Mouse (Mus musculus) MEL (cell line): Measurements from ENCODE around the gene Tifab. TPM values are rescaled to one million over a fixed set of nuclear protein-coding genes. Genes with fewer than 3 reads are reported as not detected.

Experiments used
- DNase-seq: peaks from one replicate; pipeline ENCODE4 v3.0.0; 2011; ENCODE audit warnings: low read depth, low spot score
- H3K27ac ChIP-seq: 2 replicates; pipeline ENCODE4 v1.5.1; 2012; ENCODE audit warnings: low read depth, mild to moderate bottlenecking, control low read depth, low read length, moderate library complexity; ENCODE audit not compliant: control insufficient read depth
- H3K27me3 ChIP-seq, 2 experiments: fragments of 150-350 bp in 1 of 2; sonication (generic) in 1 of 2; 2 replicates each; pipeline ENCODE4 v1.6.1; 2012; ENCODE audit warnings: low read length in 2 of 2, mild to moderate bottlenecking in 2 of 2, improper control_type of control experiment in 1 of 2, moderate library complexity in 1 of 2; ENCODE audit not compliant: insufficient read depth in 2 of 2, control insufficient read depth in 1 of 2
- H3K36me3 ChIP-seq, 2 experiments: 2 replicates each; pipeline ENCODE4 v1.6.1; 2012 to 2014; ENCODE audit warnings: low read length in 2 of 2, improper control_type of control experiment in 1 of 2, inconsistent platforms in 1 of 2, mild to moderate bottlenecking in 1 of 2; ENCODE audit not compliant: insufficient read depth in 2 of 2, control insufficient read depth in 1 of 2
- H3K4me1 ChIP-seq, 2 experiments: fragments of 150-350 bp in 1 of 2; sonication (generic) in 1 of 2; 2 replicates each; pipeline ENCODE4 v1.6.1; 2012; ENCODE audit warnings: low read length in 2 of 2, improper control_type of control experiment in 1 of 2, mild to moderate bottlenecking in 1 of 2; ENCODE audit not compliant: insufficient read depth in 2 of 2, control insufficient read depth in 1 of 2
- H3K4me3 ChIP-seq, 2 experiments: fragments of 150-350 bp in 1 of 2; sonication (generic) in 1 of 2; 2 replicates each; pipeline ENCODE4 v1.5.1; 2012; ENCODE audit warnings: low read depth in 2 of 2, low read length in 2 of 2, mild to moderate bottlenecking in 2 of 2, moderate library complexity in 2 of 2, control low read depth in 1 of 2, improper control_type of control experiment in 1 of 2; ENCODE audit not compliant: control insufficient read depth in 1 of 2, insufficient read depth in 1 of 2
- H3K79me2 ChIP-seq: 2 replicates; pipeline ENCODE4 v1.6.1; 2012; ENCODE audit warnings: mild to moderate bottlenecking, low read length, moderate library complexity; ENCODE audit not compliant: control insufficient read depth, poor library complexity, insufficient read depth
- H3K9ac ChIP-seq: 2 replicates; pipeline ENCODE4 v1.6.1; 2012; ENCODE audit warnings: low read depth, mild to moderate bottlenecking, control low read depth, low read length, moderate library complexity; ENCODE audit not compliant: control insufficient read depth, poor library complexity, severe bottlenecking
- H3K9me3 ChIP-seq: fragments of 150-350 bp; sonication (generic); replicated peaks from 2 replicates; pipeline ENCODE4 v1.6.1; 2012; ENCODE audit warnings: mild to moderate bottlenecking, low read length, improper control_type of control experiment, moderate library complexity; ENCODE audit not compliant: insufficient read depth
- CHD1 ChIP-seq: IDR thresholded peaks from 2 replicates; pipeline ENCODE4 v1.6.1; 2012; ENCODE audit warnings: low read depth, mild to moderate bottlenecking, inconsistent platforms, low read length, improper control_type of control experiment
- CTCF ChIP-seq, 3 experiments: IDR thresholded peaks in 2 of 3; conservative IDR thresholded peaks in 1 of 3; 2 replicates each; pipeline ENCODE4 v1.5.1; 2011 to 2012; ENCODE audit warnings: low read length in 3 of 3, low read depth in 2 of 3, mild to moderate bottlenecking in 2 of 3, improper control_type of control experiment in 1 of 3, inconsistent platforms in 1 of 3, mixed read lengths in 1 of 3, moderate library complexity in 1 of 3; ENCODE audit not compliant: control insufficient read depth in 1 of 3, insufficient read depth in 1 of 3, poor library complexity in 1 of 3, severe bottlenecking in 1 of 3
- E2F4 ChIP-seq: IDR thresholded peaks from 2 replicates; pipeline ENCODE4 v1.6.1; 2011; ENCODE audit warnings: low read depth, low read length, improper control_type of control experiment, borderline replicate concordance
- ELF1 ChIP-seq: IDR thresholded peaks from 2 replicates; pipeline ENCODE4 v1.6.1; 2014; ENCODE audit warnings: low read depth, mild to moderate bottlenecking, inconsistent platforms, low read length, improper control_type of control experiment, moderate library complexity
- HCFC1 ChIP-seq: IDR thresholded peaks from 2 replicates; pipeline ENCODE4 v1.6.1; 2012; ENCODE audit warnings: low read depth, mild to moderate bottlenecking, inconsistent platforms, low read length, improper control_type of control experiment, moderate library complexity
- JUND ChIP-seq: IDR thresholded peaks from 2 replicates; pipeline ENCODE4 v1.6.1; 2011; ENCODE audit warnings: low read depth, mild to moderate bottlenecking, improper control_type of control experiment, low read length
- MAFK ChIP-seq: IDR thresholded peaks from 2 replicates; pipeline ENCODE4 v1.6.1; 2011; ENCODE audit warnings: low read depth, mild to moderate bottlenecking, low read length, improper control_type of control experiment, borderline replicate concordance
- MAX ChIP-seq: IDR thresholded peaks from 2 replicates; pipeline ENCODE4 v1.6.1; 2011; ENCODE audit warnings: low read length, improper control_type of control experiment
- MAZ ChIP-seq: IDR thresholded peaks from 2 replicates; pipeline ENCODE4 v1.6.1; 2012; ENCODE audit warnings: low read depth, mild to moderate bottlenecking, inconsistent platforms, low read length, improper control_type of control experiment
- NRF1 ChIP-seq: IDR thresholded peaks from 2 replicates; pipeline ENCODE4 v1.6.1; 2014; ENCODE audit warnings: low read depth, mild to moderate bottlenecking, inconsistent platforms, low read length, improper control_type of control experiment, moderate library complexity; ENCODE audit not compliant: poor library complexity, insufficient read depth, severe bottlenecking
- POLR2A ChIP-seq, 2 experiments: IDR thresholded peaks; 2 replicates each; pipeline ENCODE4 v1.6.1; 2011 to 2012; ENCODE audit warnings: low read length in 2 of 2, mild to moderate bottlenecking in 2 of 2, control low read depth in 1 of 2, improper control_type of control experiment in 1 of 2, low read depth in 1 of 2, moderate library complexity in 1 of 2; ENCODE audit not compliant: control insufficient read depth in 1 of 2, insufficient read depth in 1 of 2, poor library complexity in 1 of 2
- POLR2AphosphoS2 ChIP-seq: IDR thresholded peaks from 2 replicates; pipeline ENCODE4 v1.6.1; 2011; ENCODE audit warnings: low read length, improper control_type of control experiment
- RCOR1 ChIP-seq: IDR thresholded peaks from 2 replicates; pipeline ENCODE4 v1.6.1; 2012; ENCODE audit warnings: low read depth, mild to moderate bottlenecking, inconsistent platforms, low read length, improper control_type of control experiment
- SIN3A ChIP-seq: IDR thresholded peaks from 2 replicates; pipeline ENCODE4 v1.6.1; 2012; ENCODE audit warnings: low read length, improper control_type of control experiment, inconsistent platforms
- TBP ChIP-seq: IDR thresholded peaks from 2 replicates; pipeline ENCODE4 v1.8.0; 2011; ENCODE audit warnings: low read depth, low read length, improper control_type of control experiment
- UBTF ChIP-seq: IDR thresholded peaks from 2 replicates; pipeline ENCODE4 v1.6.1; 2012; ENCODE audit warnings: low read depth, mild to moderate bottlenecking, inconsistent platforms, low read length, improper control_type of control experiment, moderate library complexity, borderline replicate concordance; ENCODE audit not compliant: insufficient read depth
- USF2 ChIP-seq, 2 experiments: IDR thresholded peaks; 2 replicates each; pipeline ENCODE4 v1.6.1; 2011 to 2012; ENCODE audit warnings: improper control_type of control experiment in 2 of 2, low read length in 2 of 2, borderline replicate concordance in 1 of 2, inconsistent platforms in 1 of 2, low read depth in 1 of 2, mild to moderate bottlenecking in 1 of 2; ENCODE audit not compliant: insufficient read depth in 1 of 2
- ZKSCAN1 ChIP-seq: IDR thresholded peaks from 2 replicates; pipeline ENCODE4 v1.6.1; 2012; ENCODE audit warnings: low read depth, mild to moderate bottlenecking, inconsistent platforms, low read length, improper control_type of control experiment, moderate library complexity
- ZMIZ1 ChIP-seq: IDR thresholded peaks from 2 replicates; pipeline ENCODE4 v1.6.1; 2012; ENCODE audit warnings: low read depth, mild to moderate bottlenecking, inconsistent platforms, low read length, improper control_type of control experiment, moderate library complexity
- polyA plus RNA-seq, 2 experiments: library from polyadenylated mRNA; stranded (reverse) in 1 of 2; unstranded in 1 of 2; fragments of >175 nt in 1 of 2; fragments of >200 nt in 1 of 2; gene quantifications; 2 replicates each; pipeline versions ENCODE4 v1.2.1 to v1.2.4; 2012; ENCODE audit warnings: low replicate concordance in 2 of 2, low read depth in 1 of 2; ENCODE audit not compliant: insufficient read length in 2 of 2, insufficient read depth in 1 of 2, missing spikeins in 1 of 2
- total RNA-seq: library from RNA; depleted of rRNA; stranded (reverse); fragments of 300-350 nt; gene quantifications from 2 replicates; pipeline ENCODE4 v1.2.3, GENCODE M21; 2012

The Tifab gene
- total and polyA plus RNA-seq, 3 experiments: not detected

DNA sequence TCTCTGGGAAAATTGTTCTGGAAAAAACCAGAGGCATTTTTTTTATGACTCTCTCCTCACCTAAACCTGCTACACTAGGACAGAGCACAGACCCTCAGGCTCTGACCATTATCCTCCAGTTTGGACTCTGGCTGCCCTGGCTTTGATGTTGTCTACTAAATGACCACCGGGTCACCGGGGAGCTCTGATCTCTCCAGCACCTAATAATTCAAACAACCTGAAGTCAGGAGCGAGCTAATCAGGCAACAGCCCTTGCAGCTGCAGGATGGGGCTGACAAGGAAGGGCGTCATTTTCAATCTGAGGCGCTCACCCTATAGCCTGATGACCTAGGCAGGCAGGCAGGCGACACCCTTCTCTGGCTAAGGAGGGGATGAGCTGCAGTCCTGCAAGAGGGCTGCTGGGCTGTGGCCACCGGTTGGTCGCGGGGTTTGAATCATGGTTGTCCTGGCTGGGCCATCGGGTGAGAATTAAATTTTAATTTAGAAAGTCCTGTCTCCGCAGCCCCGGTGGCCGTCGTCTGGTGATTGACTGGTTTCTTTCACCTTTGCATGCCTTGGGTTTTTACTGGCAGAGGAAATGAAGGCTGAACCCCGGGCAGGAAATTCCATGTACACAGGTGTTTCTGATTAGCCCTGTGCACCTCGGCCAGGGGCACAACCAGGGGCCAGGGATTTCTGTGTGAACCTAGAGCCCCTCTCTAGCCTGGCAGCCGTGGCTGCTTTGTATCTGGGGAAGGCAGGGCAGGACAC lies 18.9 kb downstream of the Tifab start:
- no peak overlapping the region for H3K9ac ChIP-seq
- H3K27ac ChIP-seq: no peak overlapping the region
- no peak for DNase-seq
- no peaks in the 10 kb centered on the region for H3K9me3 ChIP-seq
- H3K36me3 ChIP-seq: no peaks in the 10 kb centered on the region
- H3K4me3 ChIP-seq: no peak overlapping the region
- no peaks in the 10 kb centered on the region for H3K4me1 ChIP-seq
- no peaks in the 10 kb centered on the region; a peak in 1 of 4 replicates for H3K27me3 ChIP-seq
- H3K79me2 ChIP-seq: no peaks in the 10 kb centered on the region
- TF ChIP-seq MAZ (no peak), ELF1 (no peak), MAFK (no peak), JUND (no peak), ZMIZ1 (no peak)

DNA sequence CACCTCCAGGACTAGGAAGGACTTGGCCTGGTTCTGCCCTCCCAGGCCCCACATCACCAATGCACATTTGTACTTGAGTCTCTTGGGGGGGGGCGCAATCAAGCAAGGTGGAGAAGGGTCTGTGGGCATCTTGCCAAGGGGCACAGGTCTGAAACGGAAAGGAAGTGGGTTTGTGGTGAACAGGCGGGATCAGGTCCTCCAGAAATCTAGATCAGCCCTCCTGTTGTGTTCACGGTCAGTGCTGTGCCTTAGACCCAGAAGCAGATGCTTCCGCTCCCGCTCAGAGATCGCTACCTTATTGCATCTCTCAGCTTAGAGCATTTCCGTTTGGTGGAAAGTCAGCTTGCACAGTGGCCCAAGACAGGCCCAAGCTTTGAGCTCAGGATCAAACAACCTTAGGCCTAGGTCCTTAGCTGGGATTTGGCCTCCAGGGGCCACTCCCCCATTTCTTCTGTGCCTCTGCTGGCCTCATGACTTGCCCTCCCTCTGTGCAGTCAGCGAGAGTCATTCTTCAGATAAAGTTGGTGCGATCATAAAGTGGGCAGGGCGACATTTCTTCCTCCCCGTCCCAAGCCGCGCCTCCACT lies 19.6 kb downstream of the Tifab start:
- DNase-seq: no peak
- H3K79me2 ChIP-seq: no peaks in the 10 kb centered on the region
- no peak overlapping the region for H3K4me3 ChIP-seq
- H3K9me3 ChIP-seq: no peaks in the 10 kb centered on the region
- no peaks in the 10 kb centered on the region for H3K36me3 ChIP-seq
- no peak for TF ChIP-seq POLR2A (IDR thresholded peaks at IDR 0.05; ENCODE audit: control insufficient read depth in 1 of 2, insufficient read depth in 1 of 2, low read depth in 1 of 2, low read length in 2 of 2, poor library complexity in 1 of 2)
- no peak for TF ChIP-seq USF2 (IDR thresholded peaks at IDR 0.05; ENCODE audit: borderline replicate concordance in 1 of 2, insufficient read depth in 1 of 2, low read depth in 1 of 2, low read length in 2 of 2)
- no peak for TF ChIP-seq MAX
- TF ChIP-seq POLR2AphosphoS2: no peak
- TF ChIP-seq RCOR1: no peak
- TF ChIP-seq CTCF (IDR thresholded peaks at IDR 0.05 in 2 of 3, conservative IDR thresholded peaks at IDR 0.05 in 1 of 3; ENCODE audit: control insufficient read depth in 1 of 3, insufficient read depth in 1 of 3, low read depth in 2 of 3, low read length in 3 of 3, poor library complexity in 1 of 3, severe bottlenecking in 1 of 3): no peak
- TF ChIP-seq TBP: no peak
- TF ChIP-seq NRF1: no peak
- no peak for TF ChIP-seq HCFC1
- TF ChIP-seq E2F4: no peak
- no peak for TF ChIP-seq SIN3A
- TF ChIP-seq UBTF: no peak
- no peak for TF ChIP-seq CHD1
- no peak for TF ChIP-seq ZMIZ1
- TF ChIP-seq MAFK: no peak
- no peak for TF ChIP-seq ZKSCAN1
- TF ChIP-seq, all 39 proteins: peak for 0
- Histone ChIP-seq H3K27me3 (no peaks in the 10 kb centered on the region; a peak in 1 of 4 replicates), H3K27ac (no peak overlapping the region), H3K4me1 (no peaks in the 10 kb centered on the region), H3K9ac (no peak overlapping the region)
